Mouse (Mus musculus) kidney, postnatal 0 days (tissue): ENCODE measurements around the gene Tssk3. TPM values are rescaled to one million over a fixed set of nuclear protein-coding genes. Genes with fewer than 3 reads are reported as not detected.
"Not testable (repeated sequence)": the region's sequence is repeated elsewhere in the genome, so short reads cannot be mapped to it uniquely, and the experiment has no call there.

Experiments
- ATAC-seq: fragments of 200-750 bp; cut with Nextera tagmentation; replicated peaks from 2 replicates; pipeline ENCODE4 v1.8.0; 2017; ENCODE audit warnings: low read depth, moderate number of reproducible peaks, moderate TSS enrichment, moderate library complexity; ENCODE audit not compliant: low FRiP score
- DNase-seq: peaks from one replicate; pipeline ENCODE4 v3.0.0-alpha.2; 2016; ENCODE audit warnings: low spot score
- H3K27ac ChIP-seq: fragments of 300-500 bp; sonication (generic); 2 replicates; pipeline ENCODE4 v1.5.1; 2014; ENCODE audit warnings: mild to moderate bottlenecking
- H3K27me3 ChIP-seq: fragments of 300-500 bp; sonication (generic); 2 replicates; pipeline ENCODE4 v1.6.1; 2014; ENCODE audit warnings: low read length, mixed read lengths; ENCODE audit not compliant: insufficient read depth
- H3K36me3 ChIP-seq: fragments of 300-500 bp; sonication (generic); 2 replicates; pipeline ENCODE4 v1.6.1; 2014; ENCODE audit warnings: low read length, mixed read lengths; ENCODE audit not compliant: insufficient read depth
- H3K4me1 ChIP-seq: fragments of 300-500 bp; sonication (generic); replicated peaks from 2 replicates; pipeline ENCODE4 v1.6.1; 2014; ENCODE audit warnings: antibody characterized with exemption, low read length, mixed read lengths; ENCODE audit not compliant: insufficient read depth
- H3K4me2 ChIP-seq: fragments of 300-500 bp; sonication (generic); 2 replicates; pipeline ENCODE4 v1.6.1; 2014; ENCODE audit warnings: mild to moderate bottlenecking, low read length, moderate library complexity, mixed read lengths
- H3K4me3 ChIP-seq: fragments of 300-500 bp; sonication (generic); replicated peaks from 2 replicates; pipeline ENCODE4 v1.5.1; 2014; ENCODE audit warnings: low read depth, low read length
- H3K9ac ChIP-seq: fragments of 300-500 bp; sonication (generic); 2 replicates; pipeline ENCODE4 v1.6.1; 2014; ENCODE audit warnings: low read depth, low read length
- H3K9me3 ChIP-seq: fragments of 300-500 bp; sonication (generic); replicated peaks from 2 replicates; pipeline ENCODE4 v1.6.1; 2016; ENCODE audit warnings: low read length, inconsistent platforms, mixed read lengths
- CTCF ChIP-seq: IDR thresholded peaks from 2 replicates; pipeline ENCODE4 v1.5.1; 2016; ENCODE audit warnings: antibody characterized with exemption, low read depth, mild to moderate bottlenecking, moderate library complexity
- WGBS: fragments of 180-500 bp; shearing (Covaris S2); extraction: QIAGEN DNeasy Blood & Tissue Kit; methylation state at CpG from one replicate; pipeline ENCODE4 v1.1.7; 2014; 5-methylcytosine and 5-hydroxymethylcytosine counted together
- polyA plus RNA-seq: library from polyadenylated mRNA; unstranded; fragments of >200 nt; fragmentation: Nextera tagmentation; extraction: Ambion mirVana; gene quantifications from 2 replicates; pipeline ENCODE4 v1.2.1, GENCODE M21; 2015

The Tssk3 gene
- 0.10 TPM in 1 of 2 replicates, not detected in the other for polyA plus RNA-seq

DNA sequence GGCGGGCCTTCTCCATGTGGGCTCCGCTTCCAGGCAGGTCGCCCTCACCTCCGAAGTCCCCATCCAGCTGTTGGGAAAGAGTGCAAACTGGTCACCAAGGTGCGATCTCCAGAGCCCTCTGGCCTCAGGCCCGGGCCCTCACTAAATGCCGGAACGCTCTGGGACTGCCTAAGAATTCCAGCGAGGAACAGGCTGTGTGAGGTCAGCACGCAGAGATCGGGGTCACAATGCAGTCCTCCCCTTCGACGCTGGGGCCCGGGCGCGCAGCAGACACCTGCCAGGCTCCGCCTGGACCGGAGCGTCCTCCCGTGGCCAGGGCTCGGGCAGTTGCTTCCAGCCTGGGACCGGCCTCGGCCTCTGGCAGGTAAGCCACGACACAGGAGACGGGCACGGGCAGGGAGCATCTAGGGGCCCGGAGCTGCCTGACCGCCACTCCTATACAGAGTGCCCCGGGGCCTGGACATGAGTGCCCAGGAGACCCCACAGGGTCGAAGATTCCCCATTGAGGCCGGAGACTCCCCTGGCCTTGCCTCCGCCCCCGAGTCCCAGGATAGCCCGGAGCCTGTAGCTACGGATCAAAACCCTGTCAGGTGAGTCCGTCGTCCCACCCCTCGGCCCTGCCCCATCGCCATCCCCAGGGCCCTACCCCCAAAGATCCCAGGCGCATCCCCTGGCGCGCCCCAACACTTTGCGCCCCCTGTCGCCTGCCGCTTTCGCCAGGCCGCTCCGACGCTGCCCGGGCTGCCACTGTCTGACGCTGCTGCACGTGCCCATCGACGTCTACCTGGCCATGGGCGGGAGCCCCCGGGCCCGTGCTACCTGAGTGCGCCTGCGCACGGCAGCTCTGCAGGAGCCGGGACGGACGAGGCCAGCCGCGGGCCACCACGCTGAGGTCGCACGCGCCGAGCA lies at the start of gene Tssk3, which contains the start of gene Fam229a:
Gene Tssk3, minus strand, starts transcription at position 51 of the 909 bp plus-strand sequence.
Gene Fam229a, plus strand, starts transcription at position 219 of the 909 bp plus-strand sequence.
- ATAC-seq: peak; percentile 79
- no peaks in the 10 kb centered on the region for H3K27me3 ChIP-seq
- 4% methylated on average over 70 of the region's 70 CpGs for WGBS

DNA sequence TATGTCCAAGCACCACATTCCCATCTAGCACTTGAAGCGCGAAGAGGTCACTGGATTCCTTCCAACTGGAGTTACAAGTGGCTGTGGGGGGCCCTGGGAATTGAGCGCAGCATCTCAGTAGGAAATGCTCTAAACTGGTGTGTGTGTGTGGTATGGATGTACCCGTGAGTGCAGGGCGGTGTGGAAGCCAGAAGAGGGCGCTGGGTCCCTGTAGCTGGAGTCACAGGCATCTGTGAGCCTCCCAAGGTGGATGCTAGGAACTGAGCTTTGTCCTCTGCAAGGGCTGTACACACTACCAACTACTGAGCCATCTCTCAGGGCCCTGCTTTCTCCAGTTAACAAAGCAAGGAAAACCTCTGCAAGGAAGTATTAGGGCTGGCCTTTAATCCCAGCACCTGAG lies 49.2 kb upstream of the Tssk3 start:
- ATAC-seq: no peak
- no peaks in the 10 kb centered on the region for H3K27me3 ChIP-seq
- WGBS: 88% methylated on average over 6 of the region's 6 CpGs
- H3K27ac ChIP-seq: no peak overlapping the region
- H3K9ac ChIP-seq: no peak overlapping the region
- H3K9me3 ChIP-seq: no peaks in the 10 kb centered on the region
- DNase-seq: peak; percentile 29
- peak; percentile 57 for TF ChIP-seq CTCF
- no peaks in the 10 kb centered on the region for H3K36me3 ChIP-seq
- H3K4me1 ChIP-seq: peaks cover 11% of the 10 kb centered on the region; the same call in 1 of the 2 replicates
- no peak overlapping the region for H3K4me3 ChIP-seq
- H3K4me2 ChIP-seq: no peak overlapping the region

More for the DNA sequence above, at the start of gene Tssk3, which contains the start of gene Fam229a:
- H3K4me1 ChIP-seq: peaks cover 10% of the 10 kb centered on the region; the same call in 1 of the 2 replicates
- peak within 1 kb of the TSS; percentile 58 for H3K4me2 ChIP-seq
- H3K4me3 ChIP-seq: peak within 1 kb of the TSS; percentile 20
- peaks cover 25% of the 10 kb centered on the region for H3K36me3 ChIP-seq
- peak; percentile 53 for DNase-seq
- H3K27ac ChIP-seq: no peak within 1 kb of the TSS
- peak; percentile 42; the same call in 1 of the 2 replicates for TF ChIP-seq CTCF
- H3K9me3 ChIP-seq: no peaks in the 10 kb centered on the region
- peak within 1 kb of the TSS; percentile 15 for H3K9ac ChIP-seq

DNA sequence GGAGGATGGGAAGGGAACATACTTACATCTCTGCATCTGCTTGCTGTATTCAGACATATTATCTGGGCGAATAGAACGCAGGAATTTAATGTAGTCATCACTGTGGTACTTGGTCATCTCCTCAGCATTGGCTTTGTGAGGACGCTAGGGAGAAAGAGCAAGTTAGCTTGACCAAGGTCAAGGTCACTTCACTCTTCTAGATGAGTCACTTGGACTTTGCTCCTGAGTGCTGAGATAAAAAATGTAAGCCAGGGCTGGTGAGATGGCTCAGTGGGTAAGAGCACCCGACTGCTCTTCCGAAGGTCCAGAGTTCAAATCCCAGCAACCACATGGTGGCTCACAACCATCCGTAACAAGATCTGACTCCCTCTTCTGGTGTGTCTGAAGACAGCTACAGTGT lies 38.1 kb upstream of the Tssk3 start:
- DNase-seq, H3K4me3 ChIP-seq, H3K9ac ChIP-seq, ATAC-seq, H3K4me1 ChIP-seq, H3K9me3 ChIP-seq, H3K27me3 ChIP-seq, H3K4me2 ChIP-seq, H3K27ac ChIP-seq: not testable (repeated sequence)
- 89% methylated on average over 5 of the region's 6 CpGs for whole genome bisulfite sequencing
- H3K36me3 ChIP-seq: peaks cover 51% of the 10 kb centered on the region

DNA sequence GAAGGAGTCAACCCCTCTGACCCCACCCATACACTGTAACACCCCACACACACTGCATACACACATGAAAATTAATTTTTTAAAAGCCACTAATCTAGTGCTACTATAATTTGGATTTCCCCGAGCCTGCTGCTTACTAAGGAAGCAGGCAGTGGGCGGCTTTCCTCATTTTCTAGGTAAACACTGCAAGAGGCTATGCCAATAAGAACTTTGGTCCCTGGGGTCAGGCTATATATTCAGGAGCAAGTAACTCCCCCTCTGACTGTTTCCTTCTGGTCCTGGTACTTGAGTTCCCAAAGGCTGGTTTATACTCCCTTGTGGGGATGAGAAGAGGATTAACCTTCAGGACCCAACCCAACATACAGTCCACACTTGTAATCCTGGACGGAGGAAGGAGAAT lies 35.1 kb upstream of the Tssk3 start:
- 62% methylated on average over 3 of the region's 3 CpGs for WGBS
- Histone ChIP-seq H3K36me3 (peaks cover 66% of the 10 kb centered on the region), H3K9me3 (no peaks in the 10 kb centered on the region), H3K27ac (no peak overlapping the region), H3K4me3 (no peak overlapping the region), H3K4me2 (no peak overlapping the region), H3K4me1 (no peaks in the 10 kb centered on the region), H3K27me3 (no peaks in the 10 kb centered on the region), H3K9ac (no peak overlapping the region)
- ATAC-seq (no peak), DNase-seq (no peak)
- TF ChIP-seq CTCF: no peak

- Histone ChIP-seq H3K36me3 (peaks cover 65% of the 10 kb centered on the region), H3K4me3 (no peak overlapping the region), H3K9me3 (no peaks in the 10 kb centered on the region), H3K4me2 (no peak overlapping the region), H3K4me1 (no peaks in the 10 kb centered on the region), H3K9ac (no peak overlapping the region), H3K27me3 (no peaks in the 10 kb centered on the region), H3K27ac (no peak overlapping the region)
- DNase-seq (no peak), ATAC-seq (no peak)
- 91% methylated on average over 5 of the region's 5 CpGs for WGBS
- TF ChIP-seq CTCF: no peak
These were observed 34.5 kb upstream of the Tssk3 start for GRCm38 (mm10) chr4:129525338-129525737.

DNA sequence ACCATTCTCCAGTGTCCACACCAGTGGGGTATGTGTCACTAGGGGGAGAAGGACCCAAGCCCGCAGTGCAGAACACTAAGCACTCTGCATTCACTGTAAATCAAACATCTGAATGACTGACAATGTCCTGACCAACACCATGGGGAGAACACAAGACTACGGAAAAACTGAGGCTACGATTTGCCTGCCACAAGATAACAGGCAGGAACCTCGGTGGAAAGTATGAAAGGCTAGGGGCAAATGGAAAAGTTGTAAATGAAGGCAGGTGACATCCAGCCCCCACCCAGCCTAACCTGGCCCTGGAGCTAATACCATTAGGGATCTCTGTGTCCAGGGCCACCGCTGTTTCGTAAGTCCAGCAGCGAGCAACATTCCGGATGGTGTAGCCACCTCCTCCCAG lies 27.7 kb upstream of the Tssk3 start:
- WGBS: 81% methylated on average over 8 of the region's 8 CpGs
- no peaks in the 10 kb centered on the region for H3K4me1 ChIP-seq
- peaks cover 33% of the 10 kb centered on the region for H3K36me3 ChIP-seq
- DNase-seq: no peak
- no peak overlapping the region for H3K4me3 ChIP-seq
- no peak for ATAC-seq
- no peak overlapping the region for H3K27ac ChIP-seq
- TF ChIP-seq CTCF: no peak
- H3K27me3 ChIP-seq: no peaks in the 10 kb centered on the region
- H3K9ac ChIP-seq: no peak overlapping the region
- H3K9me3 ChIP-seq: no peaks in the 10 kb centered on the region
- no peak overlapping the region for H3K4me2 ChIP-seq
